Mouse (Mus musculus) neutrophil, adult 5-6 weeks (primary cell): ENCODE measurements around the gene March6. TPM values are rescaled to one million over a fixed set of nuclear protein-coding genes. Genes with fewer than 3 reads are reported as not detected.
A peak's percentile ranks its signal among the peaks of the same experiment; 100 is the strongest.

ENCODE experiments used
- ATAC-seq: fragments of 151-379, 151-347 bp; 2 replicates; pipeline ENCODE4 v1.8.0; 2017; ENCODE audit warnings: mild to moderate bottlenecking, moderate TSS enrichment; ENCODE audit not compliant: insufficient number of reproducible peaks, poor library complexity, low FRiP score, severe bottlenecking; ENCODE audit errors: extremely low read depth
- total RNA-seq: library from RNA; stranded (forward); fragments of 200-1000 nt; gene quantifications from 2 replicates; pipeline ENCODE4 v1.2.3, GENCODE M21; 2017

The March6 gene
- total RNA-seq: 57.4 and 58.3 TPM in 2 replicates

- ATAC-seq: peak; percentile 74
These were observed at the start of gene March6 for GRCm38 (mm10) chr15:31530659-31531445. March6 (minus strand) TSS chr15:31531053.

GRCm38 (mm10) chr15:31576076-31576475 lies 45.2 kb upstream of the March6 start:
- ATAC-seq: no peak

GRCm38 (mm10) chr15:31573692-31574091 lies 42.8 kb upstream of the March6 start:
- no peak for ATAC-seq

GRCm38 (mm10) chr15:31573287-31573686 lies 42.4 kb upstream of the March6 start:
- no peak for ATAC-seq

- peak; percentile 78 for ATAC-seq
These were observed 41.3 kb upstream of the March6 start for GRCm38 (mm10) chr15:31571906-31572722.

GRCm38 (mm10) chr15:31570959-31571358 lies 40.1 kb upstream of the March6 start:
- no peak for ATAC-seq

- ATAC-seq: no peak
These were observed 38.6 kb upstream of the March6 start for GRCm38 (mm10) chr15:31569325-31570022.

- no peak for ATAC-seq
These were observed 37.7 kb upstream of the March6 start for GRCm38 (mm10) chr15:31568581-31568996.

GRCm38 (mm10) chr15:31567431-31567830 lies 36.6 kb upstream of the March6 start:
- ATAC-seq: no peak

GRCm38 (mm10) chr15:31565786-31566185 lies 34.9 kb upstream of the March6 start:
- no peak for ATAC-seq

- ATAC-seq: no peak
These were observed 34.3 kb upstream of the March6 start, which contains the start of gene Cmbl for GRCm38 (mm10) chr15:31565184-31565583. Cmbl (plus strand) TSS chr15:31565389.

GRCm38 (mm10) chr15:31563577-31564546 lies 33.0 kb upstream of the March6 start:
- ATAC-seq: no peak

GRCm38 (mm10) chr15:31562847-31563246 lies 32.0 kb upstream of the March6 start:
- no peak for ATAC-seq

- no peak for ATAC-seq
These were observed 31.1 kb upstream of the March6 start for GRCm38 (mm10) chr15:31561976-31562375.

- no peak for ATAC-seq
These were observed 30.5 kb upstream of the March6 start for GRCm38 (mm10) chr15:31561390-31561789.

GRCm38 (mm10) chr15:31554855-31555254 lies 24.0 kb upstream of the March6 start:
- no peak for ATAC-seq

GRCm38 (mm10) chr15:31550381-31550780 lies 19.5 kb upstream of the March6 start:
- no peak for ATAC-seq

GRCm38 (mm10) chr15:31547421-31547820 lies 16.6 kb upstream of the March6 start:
- no peak for ATAC-seq
